Mouse (Mus musculus) spleen, embryonic (tissue): ENCODE measurements around the gene Tbl1xr1.

Experiments used
- CTCF ChIA-PET: fragments of 350-600 bp; sonication (Branson Sonifier 250); formaldehyde crosslinking; loops from one replicate; lab custom pipeline; 2022; lab: Charles Lee

The Tbl1xr1 gene

GRCm38 (mm10) chr3:22076561-22076935 is at the start of gene Tbl1xr1:
Gene Tbl1xr1 (plus strand): TSS chr3:22076652.
- CTCF ChIA-PET = interaction anchor here (1.3 kb wide), 1 partner anchor 67 kb away, joined by 3 read pairs; no protein-coding TSS in a partner anchor

- CTCF ChIA-PET = no interaction called here
These were observed 38.4 kb upstream of the Tbl1xr1 start for GRCm38 (mm10) chr3:22038004-22038403.

- CTCF ChIA-PET = no interaction called here
These were observed 37.2 kb upstream of the Tbl1xr1 start for GRCm38 (mm10) chr3:22039036-22039795.

GRCm38 (mm10) chr3:22040627-22041026 is 35.8 kb upstream of the Tbl1xr1 start:
- CTCF ChIA-PET = no interaction called here

GRCm38 (mm10) chr3:22047203-22047602 is 29.2 kb upstream of the Tbl1xr1 start:
- CTCF ChIA-PET = no interaction called here

GRCm38 (mm10) chr3:22056664-22057328 is 19.7 kb upstream of the Tbl1xr1 start:
- CTCF ChIA-PET = interaction anchor here (0.6 kb wide), 1 partner anchor 17 kb away, joined by 3 read pairs; no protein-coding TSS in a partner anchor

GRCm38 (mm10) chr3:22058206-22058804 is 18.1 kb upstream of the Tbl1xr1 start:
- CTCF ChIA-PET = interaction anchor here (0.8 kb wide), 1 partner anchor 1112 kb away, joined by 3 read pairs; no protein-coding TSS in a partner anchor

- CTCF ChIA-PET = no interaction called here
These were observed 15.3 kb upstream of the Tbl1xr1 start for GRCm38 (mm10) chr3:22061163-22061562.

- CTCF ChIA-PET = no interaction called here
These were observed 7.8 kb upstream of the Tbl1xr1 start for GRCm38 (mm10) chr3:22068621-22069020.

GRCm38 (mm10) chr3:22073916-22074315 is 2.5 kb upstream of the Tbl1xr1 start:
- CTCF ChIA-PET = interaction anchor here (0.6 kb wide), 3 partner anchors 17 to 125 kb away, joined by 3 to 8 read pairs (median 4); no protein-coding TSS in a partner anchor

- CTCF ChIA-PET = interaction anchor here (0.6 kb wide), 3 partner anchors 124 to 594 kb away, joined by 3 to 4 read pairs (median 3); no protein-coding TSS in a partner anchor
These were observed 1.7 kb upstream of the Tbl1xr1 start for GRCm38 (mm10) chr3:22074591-22075294.

- CTCF ChIA-PET = interaction anchor here (0.6 kb wide), 1 partner anchor 595 kb away, joined by 3 read pairs; no protein-coding TSS in a partner anchor
These were observed 950 bp upstream of the Tbl1xr1 start for GRCm38 (mm10) chr3:22075517-22075886.

GRCm38 (mm10) chr3:22075887-22076560 is 428 bp upstream of the Tbl1xr1 start:
- CTCF ChIA-PET = interaction anchor here (1.3 kb wide), 1 partner anchor 68 kb away, joined by 3 read pairs; no protein-coding TSS in a partner anchor

- CTCF ChIA-PET = interaction anchor here (0.5 to 1.3 kb wide), 7 partner anchors 26 to 421 kb away, joined by 3 to 15 read pairs (median 6); no protein-coding TSS in a partner anchor
These were observed 644 bp downstream of the Tbl1xr1 start for GRCm38 (mm10) chr3:22076936-22077656.

- CTCF ChIA-PET = interaction anchor here (0.6 to 1.0 kb wide), 6 partner anchors 26 to 422 kb away, joined by 4 to 8 read pairs (median 6); no protein-coding TSS in a partner anchor
These were observed 1.4 kb downstream of the Tbl1xr1 start for GRCm38 (mm10) chr3:22077657-22078475.

- CTCF ChIA-PET = interaction anchor here (0.6 to 1.0 kb wide), 2 partner anchors 87 to 160 kb away, joined by 4 to 8 read pairs; no protein-coding TSS in a partner anchor
These were observed 2.1 kb downstream of the Tbl1xr1 start for GRCm38 (mm10) chr3:22078529-22078928.

GRCm38 (mm10) chr3:22081869-22082268 is 5.4 kb downstream of the Tbl1xr1 start:
- CTCF ChIA-PET = no interaction called here

- CTCF ChIA-PET = no interaction called here
These were observed 6.4 kb downstream of the Tbl1xr1 start for GRCm38 (mm10) chr3:22082823-22083222.
